Mouse (Mus musculus): ENCODE measurements at regions not wholly inside any gene's neighbourhood (a gene's known extent, or its start where the extent isn't known, plus 50 kb on each side); places are given as distances from the start of the nearest gene placed in this dataset.

- DNase-seq (ENCODE audit: extremely low spot score in 1 of 2, low spot score in 2 of 2), result peak; percentile 66 to 70
- intact Hi-C loops (cut with DNase I), result loop anchor here (5.0 to 10.0 kb wide), 2 partner anchors 1196 to 1518 kb away; partner anchors contain the start of gene Klf6
Observed at GRCm38 (mm10) chr13:4666375-4667140, 57.6 kb upstream of the Akr1e1 start.

DNA sequence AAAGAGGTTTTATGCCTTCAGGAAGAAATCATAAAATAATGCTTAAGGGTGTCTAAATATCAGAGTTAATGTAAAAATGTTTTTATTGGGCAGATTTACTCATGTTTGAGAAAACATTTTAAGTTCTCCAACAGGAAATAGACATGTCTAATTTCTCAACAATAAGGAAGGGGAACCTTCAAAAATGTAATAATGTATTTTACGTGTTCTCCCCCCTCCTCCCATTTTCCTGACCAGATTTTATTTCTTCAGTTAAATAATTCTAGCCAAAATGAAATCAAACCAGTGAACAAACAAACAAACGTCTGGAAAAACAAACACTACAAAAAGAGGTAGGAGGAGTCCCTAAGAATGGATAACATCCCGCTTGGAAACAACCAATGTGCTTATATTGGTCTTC lies 54.4 kb upstream of the Akr1e1 start:
- intact Hi-C loops (cut with DNase I), result loop anchor here (2.0 to 10.0 kb wide), 3 partner anchors 1521 to 1874 kb away; no protein-coding TSS in a partner anchor
- DNase-seq (ENCODE audit: extremely low spot score in 1 of 2, low spot score in 2 of 2), result no peak

DNA sequence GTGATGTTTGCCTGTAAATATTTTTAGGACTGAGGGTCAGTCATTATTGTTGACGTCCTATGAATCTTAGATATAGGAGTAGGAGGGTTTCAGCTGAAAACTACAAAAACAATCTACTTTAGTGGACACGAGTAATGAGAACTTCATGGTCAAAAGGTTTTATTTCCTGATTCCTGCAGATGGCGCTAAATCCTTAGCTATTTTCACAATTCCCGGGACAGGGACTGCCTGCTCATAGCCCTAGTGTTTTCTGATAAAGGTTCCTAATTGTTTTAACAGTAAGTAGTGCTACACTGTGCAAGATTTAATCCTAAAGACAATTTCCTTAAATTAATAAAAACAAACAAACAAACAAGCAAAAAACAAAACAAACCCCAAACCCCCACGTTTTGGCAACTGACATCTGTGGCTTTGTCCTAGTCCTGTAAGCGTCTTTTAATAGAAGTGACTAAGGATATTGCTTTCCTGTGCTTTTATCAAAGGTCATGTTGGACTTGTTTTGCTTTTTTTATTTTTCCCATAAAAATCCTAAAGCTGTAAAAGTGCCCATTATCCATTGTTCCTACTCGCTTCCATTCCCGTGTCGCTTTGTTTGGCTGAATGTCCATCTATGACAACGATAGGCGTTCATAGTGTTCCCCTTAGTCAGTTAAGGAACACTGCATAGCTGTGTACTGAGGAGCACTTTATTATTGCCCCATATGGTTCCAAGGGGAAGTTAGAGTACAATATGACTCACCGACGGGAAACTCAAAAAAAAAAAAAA lies 53.5 kb upstream of the Akr1e1 start:
- intact Hi-C loops (cut with DNase I), result loop anchor here (2.0 to 10.0 kb wide), 3 partner anchors 1522 to 1875 kb away; no protein-coding TSS in a partner anchor
- peak; percentile 26 to 75 for DNase-seq (ENCODE audit: extremely low spot score in 1 of 2, low spot score in 2 of 2)
